Mouse (Mus musculus): ENCODE results near the gene Umps. TPM values are rescaled to one million over a fixed set of nuclear protein-coding genes. Genes with fewer than 3 reads are reported as not detected.

Gene Umps
- total and polyA plus RNA-seq, 3 experiments = 109 to 132 TPM; not detected in 1

GRCm38 (mm10) chr16:33986993-33987392 is 20.2 kb upstream of the Umps start:
- TF ChIP-seq MYC (IDR thresholded peaks at IDR 0.05; ENCODE audit: low read depth, low read length) (no peak), SMC3 (IDR thresholded peaks at IDR 0.05; ENCODE audit: low read depth, low read length) (no peak), POLR2A (IDR thresholded peaks at IDR 0.05; ENCODE audit: control insufficient read depth in 1 of 2, insufficient read depth in 1 of 2, low read depth in 1 of 2, low read length in 2 of 2, poor library complexity in 1 of 2) (no peak), POLR2AphosphoS5 (IDR thresholded peaks at IDR 0.05; ENCODE audit: borderline replicate concordance, low read depth, low read length) (no peak), CTCF (IDR thresholded peaks at IDR 0.05 in 2 of 3, conservative IDR thresholded peaks at IDR 0.05 in 1 of 3; ENCODE audit: control insufficient read depth in 1 of 3, insufficient read depth in 1 of 3, low read depth in 2 of 3, low read length in 3 of 3, poor library complexity in 1 of 3, severe bottlenecking in 1 of 3) (no peak), EP300 (IDR thresholded peaks at IDR 0.05; ENCODE audit: low read depth in 1 of 2, low read length in 2 of 2) (no peak)
- H3K9me3 ChIP-seq (replicated peaks; ENCODE audit: insufficient read depth, low read length) = no peaks in the 10 kb centered on the region
- no peaks in the 10 kb centered on the region for H3K79me2 ChIP-seq (ENCODE audit: control insufficient read depth, insufficient read depth, low read length, poor library complexity)

GRCm38 (mm10) chr16:33985372-33985771 is 18.5 kb upstream of the Umps start:
- Histone ChIP-seq H3K27me3 (ENCODE audit: control insufficient read depth in 1 of 2, insufficient read depth in 2 of 2, low read length in 2 of 2) (no peaks in the 10 kb centered on the region), H3K9me3 (replicated peaks; ENCODE audit: insufficient read depth, low read length) (no peaks in the 10 kb centered on the region), H3K4me1 (ENCODE audit: control insufficient read depth in 1 of 2, insufficient read depth in 2 of 2, low read length in 2 of 2) (peaks cover 0 to 3% of the 10 kb centered on the region in 2 experiments; a peak in 1 of 4 replicates), H3K36me3 (ENCODE audit: control insufficient read depth in 1 of 2, insufficient read depth in 2 of 2, low read length in 2 of 2) (no peaks in the 10 kb centered on the region), H3K4me3 (ENCODE audit: control insufficient read depth in 1 of 2, insufficient read depth in 1 of 2, low read depth in 2 of 2, low read length in 2 of 2) (no peak overlapping the region), H3K79me2 (ENCODE audit: control insufficient read depth, insufficient read depth, low read length, poor library complexity) (no peaks in the 10 kb centered on the region), H3K9ac (ENCODE audit: control insufficient read depth, low read depth, low read length, poor library complexity, severe bottlenecking) (no peak overlapping the region), H3K27ac (ENCODE audit: control insufficient read depth, low read depth, low read length) (no peak overlapping the region)
- TF ChIP-seq MAFK (IDR thresholded peaks at IDR 0.05; ENCODE audit: borderline replicate concordance, low read depth, low read length) (no peak), ETS1 (IDR thresholded peaks at IDR 0.05; ENCODE audit: low read depth, low read length) (no peak), NELFE (IDR thresholded peaks at IDR 0.05; ENCODE audit: low read depth, low read length) (no peak), HCFC1 (IDR thresholded peaks at IDR 0.05; ENCODE audit: low read depth, low read length) (no peak), POLR2AphosphoS5 (IDR thresholded peaks at IDR 0.05; ENCODE audit: borderline replicate concordance, low read depth, low read length) (no peak), MYC (IDR thresholded peaks at IDR 0.05; ENCODE audit: low read depth, low read length) (no peak), RCOR1 (IDR thresholded peaks at IDR 0.05; ENCODE audit: low read depth, low read length) (no peak), ZKSCAN1 (IDR thresholded peaks at IDR 0.05; ENCODE audit: low read depth, low read length) (no peak), MXI1 (IDR thresholded peaks at IDR 0.05; ENCODE audit: low read depth, low read length) (no peak), UBTF (IDR thresholded peaks at IDR 0.05; ENCODE audit: borderline replicate concordance, insufficient read depth, low read depth, low read length) (no peak), ZMIZ1 (IDR thresholded peaks at IDR 0.05; ENCODE audit: low read depth, low read length) (no peak), TBP (IDR thresholded peaks at IDR 0.05; ENCODE audit: low read depth, low read length) (no peak), MAX (IDR thresholded peaks at IDR 0.05; ENCODE audit: low read length) (no peak), POLR2AphosphoS2 (IDR thresholded peaks at IDR 0.05; ENCODE audit: low read length) (no peak)
- DNase-seq (ENCODE audit: low read depth, low spot score) = peak; percentile 40

More at GRCm38 (mm10) chr16:33986993-33987392, 20.2 kb upstream of the Umps start:
- Histone ChIP-seq H3K9ac (ENCODE audit: control insufficient read depth, low read depth, low read length, poor library complexity, severe bottlenecking) (no peak overlapping the region), H3K36me3 (ENCODE audit: control insufficient read depth in 1 of 2, insufficient read depth in 2 of 2, low read length in 2 of 2) (no peaks in the 10 kb centered on the region), H3K4me3 (ENCODE audit: control insufficient read depth in 1 of 2, insufficient read depth in 1 of 2, low read depth in 2 of 2, low read length in 2 of 2) (no peak overlapping the region), H3K27me3 (ENCODE audit: control insufficient read depth in 1 of 2, insufficient read depth in 2 of 2, low read length in 2 of 2) (no peaks in the 10 kb centered on the region), H3K27ac (ENCODE audit: control insufficient read depth, low read depth, low read length) (no peak overlapping the region), H3K4me1 (ENCODE audit: control insufficient read depth in 1 of 2, insufficient read depth in 2 of 2, low read length in 2 of 2) (peaks cover 0 to 3% of the 10 kb centered on the region in 2 experiments; a peak in 1 of 4 replicates)
- no peak for DNase-seq (ENCODE audit: low read depth, low spot score)

Data from MEL (cell line).